ENCODE assay signal across 17 mouse cellular contexts in genomic region chr13:55760576-55760975, GRCm38 (mm10). TPM values are rescaled to one million over a fixed set of nuclear protein-coding genes. Genes with fewer than 3 reads are reported as not detected.
DNase-seq lines count a peak whose midpoint lies in the region; ATAC-seq and TF ChIP-seq lines count a peak whose summit lies in the region.
"Had no signal": no experiment of that assay in that cellular context is flagged by ENCODE, and none has a peak within 500 bp of the region (broad histone marks: within the 10 kb centered on the region; RNA-seq: fewer than 3 reads in every experiment).

No protein-coding gene starts in this region.

- H3K36me3 ChIP-seq in heart, embryonic 13.5 days = no peaks in the 10 kb centered on the region
- H3K36me3 ChIP-seq in heart, adult 2 months (ENCODE audit: control insufficient read depth, insufficient read depth, low read length) = no peaks in the 10 kb centered on the region
- H3K36me3 ChIP-seq in E14TG2a.4 (ENCODE audit: insufficient read depth, low read length) = no peaks in the 10 kb centered on the region
- no peaks in the 10 kb centered on the region for H3K36me3 ChIP-seq in embryonic facial prominence, embryonic 15.5 days
- H3K36me3 ChIP-seq: liver, embryonic 12.5 days; lung, embryonic 15.5 days; neural tube, embryonic 12.5 days had no signal

- peaks cover 28% of the 10 kb centered on the region for H3K4me1 ChIP-seq in heart, embryonic 13.5 days
- H3K4me1 ChIP-seq in heart, adult 2 months (ENCODE audit: control insufficient read depth, insufficient read depth, low read length) = no peaks in the 10 kb centered on the region
- peaks cover 34% of the 10 kb centered on the region for H3K4me1 ChIP-seq in E14TG2a.4 (replicated peaks; ENCODE audit: low read depth, low read length)
- H3K4me1 ChIP-seq in embryonic facial prominence, embryonic 15.5 days = peaks cover 21% of the 10 kb centered on the region
- H3K4me1 ChIP-seq: forebrain, embryonic 13.5 days had no signal

- 60% methylated on average over 10 of the region's 10 CpGs for WGBS in heart, embryonic 13.5 days
- WGBS in heart, adult 2 months = 59% methylated on average over 10 of the region's 10 CpGs
- 40% methylated on average over 10 of the region's 10 CpGs for WGBS in embryonic facial prominence, embryonic 15.5 days

- H3K4me2 ChIP-seq in heart, embryonic 13.5 days = peak overlapping the region; percentile 55
- no peak overlapping the region for H3K4me2 ChIP-seq in embryonic facial prominence, embryonic 15.5 days (replicated peaks)
- H3K4me2 ChIP-seq: forebrain, embryonic 13.5 days; liver, embryonic 12.5 days; lung, embryonic 15.5 days; neural tube, embryonic 12.5 days had no signal

- no peaks in the 10 kb centered on the region for H3K27me3 ChIP-seq in heart, embryonic 13.5 days (replicated peaks)
- H3K27me3 ChIP-seq in heart, adult 2 months (ENCODE audit: control insufficient read depth, insufficient read depth, low read length) = no peaks in the 10 kb centered on the region
- no peaks in the 10 kb centered on the region for H3K27me3 ChIP-seq in E14TG2a.4 (ENCODE audit: insufficient read depth, low read length)
- H3K27me3 ChIP-seq in embryonic facial prominence, embryonic 15.5 days = 0 out of 2 replicates have a peak, but pooled peaks cover 2% of the 10 kb centered on the region
- H3K27me3 ChIP-seq: CH12.LX; forebrain, embryonic 13.5 days; liver, embryonic 12.5 days; lung, embryonic 15.5 days; neural tube, embryonic 12.5 days had no signal

- intact Hi-C loops in heart, adult 2 months (cut with DNase I) = no loop called here

- TF ChIP-seq CTCF in heart, adult 2 months (IDR thresholded peaks at IDR 0.05) = no peak
- no peak for TF ChIP-seq CTCF in E14TG2a.4 (conservative IDR thresholded peaks at IDR 0.05; ENCODE audit: low read length)

- TF ChIP-seq POLR2A in heart, adult 2 months (IDR thresholded peaks at IDR 0.05; ENCODE audit: insufficient read depth, low read depth, low read length) = no peak

- H3K9me3 ChIP-seq in heart, embryonic 13.5 days = no peaks in the 10 kb centered on the region
- H3K9me3 ChIP-seq in E14TG2a.4 (ENCODE audit: low read length) = no peaks in the 10 kb centered on the region
- H3K9me3 ChIP-seq in embryonic facial prominence, embryonic 15.5 days (replicated peaks) = no peaks in the 10 kb centered on the region
- H3K9me3 ChIP-seq: forebrain, embryonic 13.5 days; liver, embryonic 12.5 days; lung, embryonic 15.5 days; neural tube, embryonic 12.5 days had no signal

- no peak for ATAC-seq in heart, embryonic 13.5 days (ENCODE audit: extremely low read depth, insufficient number of reproducible peaks, low FRiP score, low TSS enrichment)
- no peak for ATAC-seq in embryonic facial prominence, embryonic 15.5 days (ENCODE audit: insufficient number of reproducible peaks, low FRiP score, low TSS enrichment, low read depth)
- ATAC-seq: forebrain, embryonic 13.5 days; liver, embryonic 12.5 days had no signal

- peak overlapping the region; percentile 64 for H3K9ac ChIP-seq in heart, embryonic 13.5 days
- no peak overlapping the region for H3K9ac ChIP-seq in heart, adult 2 months (ENCODE audit: low read depth, low read length)
- no peak overlapping the region for H3K9ac ChIP-seq in embryonic facial prominence, embryonic 15.5 days
- H3K9ac ChIP-seq: forebrain, embryonic 13.5 days; liver, embryonic 12.5 days; lung, embryonic 15.5 days; neural tube, embryonic 12.5 days had no signal

- no peaks in the 10 kb centered on the region for H3K79me2 ChIP-seq in heart, adult 2 months (replicated peaks; ENCODE audit: control insufficient read depth, insufficient read depth, low read length)

- no peak for TF ChIP-seq EP300 in heart, adult 2 months (IDR thresholded peaks at IDR 0.05; ENCODE audit: insufficient read depth, low read depth, low read length)

- H3K27ac ChIP-seq in heart, embryonic 13.5 days (replicated peaks) = no peak overlapping the region
- no peak overlapping the region for H3K27ac ChIP-seq in heart, adult 2 months
- peak overlapping the region; percentile 58 for H3K27ac ChIP-seq in embryonic facial prominence, embryonic 15.5 days (replicated peaks)
- H3K27ac ChIP-seq: forebrain, embryonic 13.5 days; liver, embryonic 12.5 days; lung, embryonic 15.5 days; neural tube, embryonic 12.5 days had no signal

- no peak overlapping the region for H3K4me3 ChIP-seq in heart, embryonic 13.5 days
- no peak overlapping the region for H3K4me3 ChIP-seq in heart, adult 2 months
- 0 out of 2 replicates have a peak overlapping the region, but pooled peaks have one; percentile 27 for H3K4me3 ChIP-seq in E14TG2a.4 (replicated peaks; ENCODE audit: low read length)
- no peak overlapping the region for H3K4me3 ChIP-seq in embryonic facial prominence, embryonic 15.5 days (replicated peaks)
- H3K4me3 ChIP-seq: forebrain, embryonic 13.5 days; liver, embryonic 12.5 days; lung, embryonic 15.5 days; neural tube, embryonic 12.5 days had no signal

- no peak for DNase-seq in heart, adult 2 months
- peak; percentile 43 to 44 for DNase-seq in kidney, postnatal 36 days
- no peak for DNase-seq in gastrocnemius, postnatal 4 days (ENCODE audit: low spot score in 2 of 2)
- DNase-seq in embryo, embryonic 10 days (ENCODE audit: low spot score) = no peak
- no peak for DNase-seq in adrenal gland, adult 8-10 months
- DNase-seq: cerebellum, postnatal 14 days; thymus, adult 18-20 months had no signal

RNA-seq across cellular contexts. Expression of gene Catsper3, which starts 23.8 kb away (rescaled TPM):
- 0.15 TPM in 2 replicates for polyA plus RNA-seq in heart, embryonic 13.5 days (2015; fragmentation: Nextera tagmentation; extraction: Ambion mirVana)
- under 1 TPM in 1 of 2 experiments, not detected in 1; 0.23 TPM for total RNA-seq in heart, adult 2 months (2021)
- 0.12 TPM in 1 of 2 replicates, not detected in the other for polyA plus RNA-seq in heart, adult 2 months (2012; rRNA removed)
- polyA plus RNA-seq in embryonic facial prominence, embryonic 15.5 days (2015; fragmentation: Nextera tagmentation; extraction: Ambion mirVana) = 0.17 TPM in 1 of 2 replicates, not detected in the other
- not detected for total RNA-seq in gastrocnemius, postnatal 4 days (2021)
- 1 to 10 TPM in 1 of 4 experiments, under 1 TPM in 3; 0.32 to 1.1 (median 0.39) TPM for total RNA-seq in adrenal gland, adult 8-10 months (2022)
- total RNA-seq: CH12.LX; granulocyte monocyte progenitor cell, adult 5-6 weeks; megakaryocyte progenitor cell, adult 5-6 weeks had no signal
- polyA plus RNA-seq: liver, embryonic 12.5 days; lung, embryonic 15.5 days; neural tube, embryonic 12.5 days had no signal

RNA-seq across cellular contexts. Expression of gene Pcbd2, which starts 33.4 kb away (rescaled TPM):
- 52.2 and 54.9 TPM in 2 replicates for polyA plus RNA-seq in heart, embryonic 13.5 days (2015; fragmentation: Nextera tagmentation; extraction: Ambion mirVana)
- 10 to 100 TPM; 46.7 to 47.6 TPM for total RNA-seq in heart, adult 2 months (2021)
- polyA plus RNA-seq in heart, adult 2 months (2012; rRNA removed) = 34.0 and 34.6 TPM in 2 replicates
- 50.3 and 53.0 TPM in 2 replicates for polyA plus RNA-seq in embryonic facial prominence, embryonic 15.5 days (2015; fragmentation: Nextera tagmentation; extraction: Ambion mirVana)
- total RNA-seq in gastrocnemius, postnatal 4 days (2021) = 10 to 100 TPM; 25.6 to 29.5 TPM
- 10 to 100 TPM; 69.2 to 80.6 (median 74.7) TPM for total RNA-seq in adrenal gland, adult 8-10 months (2022)

RNA-seq across cellular contexts. Expression of gene Txndc15, which starts 46.1 kb away (rescaled TPM):
- polyA plus RNA-seq in heart, embryonic 13.5 days (2015; fragmentation: Nextera tagmentation; extraction: Ambion mirVana) = 57.1 and 66.6 TPM in 2 replicates
- 10 to 100 TPM; 39.4 to 47.1 TPM for total RNA-seq in heart, adult 2 months (2021)
- polyA plus RNA-seq in heart, adult 2 months (2012; rRNA removed) = 29.1 and 37.5 TPM in 2 replicates
- polyA plus RNA-seq in embryonic facial prominence, embryonic 15.5 days (2015; fragmentation: Nextera tagmentation; extraction: Ambion mirVana) = 98.3 and 105 TPM in 2 replicates
- 10 to 100 TPM; 33.6 to 33.7 TPM for total RNA-seq in gastrocnemius, postnatal 4 days (2021)
- 10 to 100 TPM; 77.7 to 92.8 (median 82.7) TPM for total RNA-seq in adrenal gland, adult 8-10 months (2022)

Comparison
In these comparisons a context has a peak if more than half of its experiments do, and no peak if none do; other contexts are left out.
1. DNase-seq: peak in kidney, postnatal 36 days (2 of 2); none in heart, adult 2 months (0 of 2), gastrocnemius, postnatal 4 days (0 of 2), embryo, embryonic 10 days (single experiment) and adrenal gland, adult 8-10 months (single experiment).